Mouse (Mus musculus) limb, embryonic 15.5 days (tissue): ENCODE results near the gene Gp1ba. TPM values are rescaled to one million over a fixed set of nuclear protein-coding genes. Genes with fewer than 3 reads are reported as not detected.

Experiments
- ATAC-seq: fragments of 200-750 bp; cut with Nextera tagmentation; 2 replicates; pipeline ENCODE4 v1.8.0; 2017; ENCODE audit warnings: low read depth, moderate TSS enrichment; ENCODE audit not compliant: insufficient number of reproducible peaks, low FRiP score, low TSS enrichment
- H3K27ac ChIP-seq: fragments of 300-500 bp; sonication (generic); 2 replicates; pipeline ENCODE4 v1.5.1; 2015; ENCODE audit warnings: moderate library complexity, mild to moderate bottlenecking, inconsistent platforms
- H3K27me3 ChIP-seq: fragments of 300-500 bp; sonication (generic); 2 replicates; pipeline ENCODE4 v1.6.1; 2015; ENCODE audit warnings: inconsistent platforms
- H3K36me3 ChIP-seq: fragments of 300-500 bp; sonication (generic); 2 replicates; pipeline ENCODE4 v1.6.1; 2015; ENCODE audit warnings: inconsistent platforms
- H3K4me1 ChIP-seq: fragments of 300-500 bp; sonication (generic); 2 replicates; pipeline ENCODE4 v1.6.1; 2015; ENCODE audit warnings: inconsistent platforms
- H3K4me2 ChIP-seq: fragments of 300-500 bp; sonication (generic); 2 replicates; pipeline ENCODE4 v1.6.1; 2015; ENCODE audit warnings: mild to moderate bottlenecking, inconsistent platforms
- H3K4me3 ChIP-seq: fragments of 300-500 bp; sonication (generic); 2 replicates; pipeline ENCODE4 v1.5.1; 2015; ENCODE audit warnings: mild to moderate bottlenecking, inconsistent platforms
- H3K9ac ChIP-seq: fragments of 300-500 bp; sonication (generic); 2 replicates; pipeline ENCODE4 v1.6.1; 2015; ENCODE audit warnings: inconsistent platforms
- H3K9me3 ChIP-seq: fragments of 300-500 bp; sonication (generic); 2 replicates; pipeline ENCODE4 v1.6.1; 2016; ENCODE audit warnings: inconsistent platforms
- WGBS: fragments of 180-500 bp; shearing (Covaris S2); methylation state at CpG from one replicate; pipeline ENCODE4 v1.1.7; 2015; 5-methylcytosine and 5-hydroxymethylcytosine counted together
- polyA plus RNA-seq: library from polyadenylated mRNA; unstranded; fragments of >200 nt; fragmentation: Nextera tagmentation; extraction: Ambion mirVana; gene quantifications from 2 replicates; pipeline ENCODE4 v1.2.1, GENCODE M21; 2015

Gene Gp1ba
- polyA plus RNA-seq, 1 experiment from 2014 or later = 0.26 TPM

GRCm38 (mm10) chr11:70655571-70656455 lies 16.9 kb downstream of the Gp1ba start:
- Histone ChIP-seq H3K9me3 (no peaks in the 10 kb centered on the region), H3K27ac (peak overlapping the region; percentile 99), H3K27me3 (no peaks in the 10 kb centered on the region), H3K36me3 (peaks cover 31% of the 10 kb centered on the region), H3K4me1 (peaks cover 66% of the 10 kb centered on the region), H3K4me3 (peak overlapping the region; percentile 100), H3K9ac (peak overlapping the region; percentile 46), H3K4me2 (peak overlapping the region; percentile 89)
- 0 out of 2 replicates have a peak, but pooled peaks have one; percentile 13 for ATAC-seq
- WGBS = under 1% methylated on average over 61 of the region's 61 CpGs

GRCm38 (mm10) chr11:70656456-70656927 lies 17.6 kb downstream of the Gp1ba start:
- H3K9ac ChIP-seq = peak overlapping the region; percentile 46; the same call in 1 of the 2 replicates
- peaks cover 30% of the 10 kb centered on the region for H3K36me3 ChIP-seq
- WGBS = 5% methylated on average over 16 of the region's 16 CpGs
- no peaks in the 10 kb centered on the region for H3K9me3 ChIP-seq
- 0 out of 2 replicates have a peak, but pooled peaks have one; percentile 12 for ATAC-seq
- peaks cover 59% of the 10 kb centered on the region for H3K4me1 ChIP-seq
- H3K4me2 ChIP-seq = peak overlapping the region; percentile 89
- peak overlapping the region; percentile 100 for H3K4me3 ChIP-seq
- peak overlapping the region; percentile 99 for H3K27ac ChIP-seq
- no peaks in the 10 kb centered on the region for H3K27me3 ChIP-seq

DNA sequence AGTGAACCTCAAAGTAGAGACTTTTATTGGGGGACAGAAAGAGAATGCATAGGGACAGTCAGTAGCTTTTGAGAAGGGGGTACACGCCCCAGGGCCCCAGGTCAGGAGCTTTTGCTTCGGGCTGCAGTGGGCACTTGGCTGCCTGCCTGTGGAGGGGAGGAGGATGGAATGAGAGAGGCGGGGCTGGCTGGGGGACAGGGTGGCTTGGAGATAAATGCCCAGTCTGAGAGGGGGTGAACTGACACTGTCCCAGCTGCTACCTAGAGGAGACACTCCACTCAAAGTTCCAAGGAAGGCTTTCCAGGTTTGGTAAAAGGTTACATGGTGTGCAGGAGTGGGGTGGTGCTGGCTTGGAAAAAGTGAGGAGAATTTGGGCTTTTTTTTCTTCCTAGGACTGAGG lies 18.0 kb downstream of the Gp1ba start, which contains the start of gene Eno3:
Eno3 (plus strand) TSS at position 239 of the 400 bp plus-strand sequence.
- H3K9ac ChIP-seq = peak within 1 kb of the TSS; percentile 46
- no peak for ATAC-seq
- H3K9me3 ChIP-seq = no peaks in the 10 kb centered on the region

DNA sequence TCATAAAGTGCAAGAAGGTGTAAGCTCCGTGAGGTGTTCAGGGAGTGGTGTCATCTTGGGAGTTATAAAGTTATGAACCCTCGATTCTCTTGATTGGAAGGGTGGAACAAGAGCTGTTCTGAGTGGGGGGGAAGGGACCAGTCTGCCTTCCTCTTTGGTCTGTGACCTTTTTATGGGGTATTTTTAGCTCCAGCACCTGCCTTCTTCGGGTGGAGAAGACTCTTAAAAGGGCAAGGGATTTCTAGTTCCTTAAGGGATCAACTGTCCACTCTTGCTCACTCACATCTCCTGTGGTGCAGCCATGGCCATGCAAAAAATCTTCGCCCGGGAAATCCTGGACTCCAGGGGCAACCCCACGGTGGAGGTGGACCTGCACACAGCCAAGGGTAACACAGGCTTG lies 18.7 kb downstream of the Gp1ba start:
- H3K4me2 ChIP-seq = 0 out of 2 replicates have a peak overlapping the region, but pooled peaks have one; percentile 89
- peaks cover 49% of the 10 kb centered on the region for H3K4me1 ChIP-seq
- peaks cover 31% of the 10 kb centered on the region for H3K36me3 ChIP-seq
- ATAC-seq = no peak
- H3K27me3 ChIP-seq = no peaks in the 10 kb centered on the region
- WGBS = 40% methylated on average over 6 of the region's 6 CpGs
- peak overlapping the region; percentile 100; the same call in 1 of the 2 replicates for H3K4me3 ChIP-seq
- H3K9ac ChIP-seq = no peak overlapping the region
- peak overlapping the region; percentile 99 for H3K27ac ChIP-seq
- H3K9me3 ChIP-seq = no peaks in the 10 kb centered on the region

More for the DNA sequence above, 18.0 kb downstream of the Gp1ba start, which contains the start of gene Eno3:
- peak within 1 kb of the TSS; percentile 89 for H3K4me2 ChIP-seq
- H3K27ac ChIP-seq = peak within 1 kb of the TSS; percentile 99
- peak within 1 kb of the TSS; percentile 100 for H3K4me3 ChIP-seq
- WGBS = 17% methylated on average over 3 of the region's 3 CpGs
- H3K27me3 ChIP-seq = no peaks in the 10 kb centered on the region
- H3K36me3 ChIP-seq = peaks cover 31% of the 10 kb centered on the region
- H3K4me1 ChIP-seq = peaks cover 55% of the 10 kb centered on the region

DNA sequence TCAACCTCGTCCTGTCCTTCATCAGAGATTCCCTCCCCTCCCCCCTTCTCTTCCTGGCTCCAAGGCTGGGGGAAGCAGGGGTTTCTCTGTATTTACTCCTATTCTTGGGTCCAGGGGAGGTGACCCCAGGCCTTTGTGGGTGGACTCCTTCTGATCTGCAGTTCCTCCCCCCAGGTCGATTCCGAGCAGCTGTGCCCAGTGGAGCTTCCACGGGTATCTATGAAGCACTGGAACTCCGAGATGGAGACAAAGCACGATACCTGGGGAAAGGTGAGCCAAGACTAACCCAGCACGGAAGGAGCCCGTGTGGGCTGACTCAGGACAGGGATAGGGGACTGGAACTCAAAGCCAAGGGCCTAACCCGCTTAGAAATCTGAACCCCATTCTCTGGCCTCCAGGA lies 19.1 kb downstream of the Gp1ba start:
- no peaks in the 10 kb centered on the region for H3K27me3 ChIP-seq
- 53% methylated on average over 9 of the region's 9 CpGs for WGBS
- no peaks in the 10 kb centered on the region for H3K9me3 ChIP-seq
- no peak for ATAC-seq
- H3K4me3 ChIP-seq = peak overlapping the region; percentile 3; the same call in 1 of the 2 replicates
- H3K27ac ChIP-seq = peak overlapping the region; percentile 5
- H3K4me2 ChIP-seq = 0 out of 2 replicates have a peak overlapping the region, but pooled peaks have one; percentile 17
- H3K36me3 ChIP-seq = peaks cover 33% of the 10 kb centered on the region
- H3K9ac ChIP-seq = 0 out of 2 replicates have a peak overlapping the region, but pooled peaks have one; percentile 26
- H3K4me1 ChIP-seq = peaks cover 45% of the 10 kb centered on the region

DNA sequence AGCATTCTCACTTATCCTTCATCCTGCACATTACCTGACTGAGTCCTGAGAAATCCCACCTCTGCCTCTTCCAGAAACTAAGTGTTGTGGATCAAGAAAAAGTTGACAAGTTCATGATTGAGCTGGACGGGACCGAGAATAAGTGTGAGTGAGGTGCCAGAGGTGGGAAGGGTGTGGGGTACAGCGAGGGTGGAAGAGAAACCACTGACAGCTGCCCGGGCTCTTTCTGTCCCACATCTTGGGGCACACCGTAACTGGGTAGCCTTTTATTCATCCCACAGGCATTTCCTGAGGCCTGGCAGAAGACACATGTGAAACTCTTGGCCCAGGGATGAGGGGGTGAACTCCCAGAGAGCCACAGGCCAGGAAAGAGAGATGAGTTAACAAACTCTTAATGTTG lies 19.6 kb downstream of the Gp1ba start:
- H3K4me3 ChIP-seq = 0 out of 2 replicates have a peak overlapping the region, but pooled peaks have one; percentile 3
- peaks cover 39% of the 10 kb centered on the region for H3K36me3 ChIP-seq
- 0 out of 2 replicates have a peak overlapping the region, but pooled peaks have one; percentile 26 for H3K9ac ChIP-seq
- no peaks in the 10 kb centered on the region for H3K9me3 ChIP-seq
- 68% methylated on average over 5 of the region's 5 CpGs for WGBS
- H3K4me1 ChIP-seq = peaks cover 42% of the 10 kb centered on the region
- peak overlapping the region; percentile 5; the same call in 1 of the 2 replicates for H3K27ac ChIP-seq
- H3K27me3 ChIP-seq = no peaks in the 10 kb centered on the region
- ATAC-seq = no peak
- H3K4me2 ChIP-seq = 0 out of 2 replicates have a peak overlapping the region, but pooled peaks have one; percentile 17

- Histone ChIP-seq H3K4me1 (peaks cover 42% of the 10 kb centered on the region), H3K4me2 (no peak overlapping the region), H3K36me3 (peaks cover 41% of the 10 kb centered on the region), H3K9ac (no peak overlapping the region), H3K27ac (no peak overlapping the region), H3K27me3 (no peaks in the 10 kb centered on the region), H3K9me3 (no peaks in the 10 kb centered on the region), H3K4me3 (no peak overlapping the region)
- no peak for ATAC-seq
- 72% methylated on average over 8 of the region's 8 CpGs for WGBS
Measured at GRCm38 (mm10) chr11:70658942-70659341, 20.0 kb downstream of the Gp1ba start.

DNA sequence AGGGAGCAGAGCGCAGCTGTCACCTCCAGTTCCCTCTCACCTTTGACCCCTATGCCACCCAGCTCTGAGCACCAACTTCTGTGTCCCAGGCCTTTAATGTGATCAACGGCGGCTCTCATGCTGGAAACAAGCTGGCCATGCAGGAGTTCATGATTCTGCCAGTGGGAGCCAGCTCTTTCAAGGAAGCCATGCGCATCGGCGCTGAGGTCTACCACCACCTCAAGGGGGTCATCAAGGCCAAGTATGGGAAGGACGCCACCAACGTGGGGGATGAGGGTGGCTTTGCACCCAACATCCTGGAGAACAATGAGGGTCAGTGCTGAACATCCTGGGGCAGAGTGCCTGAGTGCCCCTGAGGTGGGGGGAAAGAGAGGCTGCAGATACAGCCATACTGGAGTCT lies 21.6 kb downstream of the Gp1ba start:
- Histone ChIP-seq H3K4me2 (no peak overlapping the region), H3K9ac (no peak overlapping the region), H3K4me1 (peaks cover 36% of the 10 kb centered on the region), H3K27me3 (no peaks in the 10 kb centered on the region), H3K36me3 (peaks cover 58% of the 10 kb centered on the region), H3K9me3 (no peaks in the 10 kb centered on the region), H3K27ac (0 out of 2 replicates have a peak overlapping the region, but pooled peaks have one; percentile 35), H3K4me3 (no peak overlapping the region)
- ATAC-seq = no peak
- WGBS = 82% methylated on average over 8 of the region's 8 CpGs

- Histone ChIP-seq H3K4me1 (peaks cover 21% of the 10 kb centered on the region), H3K9me3 (no peaks in the 10 kb centered on the region), H3K36me3 (peaks cover 69% of the 10 kb centered on the region), H3K27me3 (no peaks in the 10 kb centered on the region), H3K4me3 (no peak overlapping the region), H3K27ac (no peak overlapping the region), H3K9ac (no peak overlapping the region), H3K4me2 (no peak overlapping the region)
- no peak for ATAC-seq
- 86% methylated on average over 8 of the region's 8 CpGs for WGBS
Measured at GRCm38 (mm10) chr11:70663101-70663500, 24.2 kb downstream of the Gp1ba start.

- Histone ChIP-seq H3K4me3 (no peak overlapping the region), H3K9me3 (no peaks in the 10 kb centered on the region), H3K27ac (no peak overlapping the region), H3K9ac (no peak overlapping the region), H3K36me3 (peaks cover 69% of the 10 kb centered on the region), H3K4me1 (peaks cover 15% of the 10 kb centered on the region), H3K27me3 (no peaks in the 10 kb centered on the region), H3K4me2 (no peak overlapping the region)
- WGBS = 93% methylated on average over 6 of the region's 6 CpGs
- ATAC-seq = no peak
Measured at GRCm38 (mm10) chr11:70663957-70664356, 25.0 kb downstream of the Gp1ba start.

- Histone ChIP-seq H3K4me3 (no peak overlapping the region), H3K9me3 (no peaks in the 10 kb centered on the region), H3K9ac (no peak overlapping the region), H3K4me1 (peaks cover 13% of the 10 kb centered on the region), H3K27me3 (no peaks in the 10 kb centered on the region), H3K27ac (no peak overlapping the region), H3K36me3 (peaks cover 65% of the 10 kb centered on the region), H3K4me2 (no peak overlapping the region)
- no peak for ATAC-seq
- WGBS = 96% methylated on average over 9 of the region's 9 CpGs
Measured at GRCm38 (mm10) chr11:70664741-70665140, 25.8 kb downstream of the Gp1ba start.

- Histone ChIP-seq H3K4me2 (no peak overlapping the region), H3K27me3 (no peaks in the 10 kb centered on the region), H3K4me1 (peaks cover 27% of the 10 kb centered on the region), H3K9ac (no peak overlapping the region), H3K4me3 (no peak overlapping the region), H3K9me3 (no peaks in the 10 kb centered on the region), H3K27ac (no peak overlapping the region), H3K36me3 (peaks cover 53% of the 10 kb centered on the region)
- 91% methylated on average over 8 of the region's 8 CpGs for WGBS
- no peak for ATAC-seq
Measured at GRCm38 (mm10) chr11:70666687-70667086, 27.8 kb downstream of the Gp1ba start.
